Mouse (Mus musculus): Measurements from ENCODE around the gene Zfp276.
"Not testable (repeated sequence)": the region's sequence is repeated elsewhere in the genome, so short reads cannot be mapped to it uniquely, and the experiment has no call there.

Gene Zfp276

DNA sequence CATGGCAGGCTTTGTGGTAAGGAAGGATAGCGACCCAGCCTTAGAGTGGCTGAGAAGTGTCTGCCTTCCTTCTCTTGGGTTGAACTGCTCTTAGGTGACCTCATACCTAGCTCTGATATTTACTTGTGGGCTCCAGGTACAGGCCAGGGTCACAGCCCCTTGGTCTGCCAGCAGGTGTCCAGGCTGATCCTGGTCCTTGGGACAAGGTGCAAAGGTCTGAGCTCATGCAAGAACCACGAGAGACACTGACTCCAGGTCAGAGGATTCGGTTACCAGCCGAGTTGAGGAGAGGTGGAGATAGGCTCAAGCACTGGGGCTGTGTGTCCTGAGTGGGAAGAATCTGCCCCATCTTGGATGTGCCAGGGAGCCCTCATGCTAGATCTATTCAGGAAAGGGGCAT, 9.6 kb upstream of the Zfp276 start:
- DNase-seq (ENCODE audit: inconsistent ontology term), result no peak

GRCm38 (mm10) chr8:123245543-123245942, 8.5 kb upstream of the Zfp276 start:
- no peak for DNase-seq (ENCODE audit: inconsistent ontology term)

GRCm38 (mm10) chr8:123247748-123248147, 6.2 kb upstream of the Zfp276 start:
- no peak for DNase-seq (ENCODE audit: inconsistent ontology term)

DNA sequence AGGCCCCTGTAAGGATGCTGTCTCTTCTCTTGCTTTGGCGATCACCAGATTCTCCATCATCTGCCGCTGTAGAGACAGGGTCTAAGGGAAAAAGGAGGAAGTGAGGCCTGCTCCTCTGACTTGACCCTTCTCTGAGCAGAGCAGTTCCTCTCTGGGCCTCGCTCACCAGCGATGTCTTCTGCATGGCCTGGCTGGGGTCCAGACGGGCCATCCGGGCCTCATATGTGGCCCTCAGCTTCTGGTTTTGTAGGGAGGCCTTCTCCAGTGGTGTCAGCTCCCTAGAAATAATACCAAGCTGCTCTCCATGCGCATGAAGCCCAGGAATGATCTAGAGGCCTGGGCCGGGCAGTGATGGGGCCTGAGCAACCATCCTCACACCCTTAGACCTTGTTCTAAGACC, 5.4 kb upstream of the Zfp276 start:
- no peak for DNase-seq (ENCODE audit: inconsistent ontology term)

DNA sequence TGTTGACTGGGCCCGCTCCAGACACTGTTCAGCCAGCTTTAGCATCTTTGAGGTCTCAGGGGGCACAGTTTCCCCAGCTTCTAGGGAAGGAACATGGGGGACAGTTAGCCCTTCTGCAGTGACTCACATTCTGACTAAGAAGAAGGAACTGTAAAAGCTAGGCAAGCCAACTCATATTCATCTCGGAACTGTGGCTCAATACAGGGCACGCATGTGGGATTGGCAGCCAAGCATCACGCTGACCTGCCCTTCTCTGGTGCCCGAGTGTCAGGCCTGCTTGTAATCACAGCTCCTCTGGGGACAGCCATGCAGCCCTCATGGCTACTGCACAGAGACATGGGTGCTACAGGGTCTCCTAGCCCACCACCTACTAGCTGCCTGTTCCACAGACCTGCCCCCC, 3.1 kb upstream of the Zfp276 start:
- no peak for DNase-seq (ENCODE audit: inconsistent ontology term)

- DNase-seq (ENCODE audit: inconsistent ontology term), result no peak
Observed at GRCm38 (mm10) chr8:123252925-123253324, 1.1 kb upstream of the Zfp276 start.

DNA sequence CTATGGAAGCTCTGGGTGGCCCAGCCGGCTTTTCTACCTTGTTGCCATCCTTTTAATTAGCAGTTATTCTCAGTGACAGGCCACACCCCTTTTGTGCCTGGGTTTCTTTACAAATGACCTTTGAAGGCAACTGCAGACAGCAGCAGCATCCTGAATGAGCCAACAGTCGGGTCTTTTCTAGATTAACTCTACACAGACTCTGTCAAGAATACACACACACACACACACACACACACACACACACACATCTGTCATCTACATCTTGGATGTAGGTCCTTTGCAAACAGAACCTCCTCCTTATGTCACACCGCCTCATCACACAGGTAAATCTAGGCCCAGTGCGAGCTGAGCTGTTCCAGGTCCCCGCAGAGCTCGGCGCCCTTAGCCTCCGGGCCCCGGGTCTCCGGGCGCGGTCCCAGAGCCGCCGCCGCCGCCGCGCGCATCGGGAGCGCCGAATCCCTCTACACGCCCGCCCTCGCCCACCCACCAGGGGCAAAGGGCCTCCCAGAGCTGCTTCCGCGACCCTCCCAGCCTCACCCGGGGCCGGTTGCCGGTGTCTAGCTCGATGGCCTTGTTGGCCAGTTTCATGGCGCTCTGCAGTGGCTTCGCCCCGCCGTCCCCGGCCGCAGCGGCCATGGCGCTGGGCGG, 420 bp upstream of the Zfp276 start:
- no peak for DNase-seq (ENCODE audit: inconsistent ontology term)

DNA sequence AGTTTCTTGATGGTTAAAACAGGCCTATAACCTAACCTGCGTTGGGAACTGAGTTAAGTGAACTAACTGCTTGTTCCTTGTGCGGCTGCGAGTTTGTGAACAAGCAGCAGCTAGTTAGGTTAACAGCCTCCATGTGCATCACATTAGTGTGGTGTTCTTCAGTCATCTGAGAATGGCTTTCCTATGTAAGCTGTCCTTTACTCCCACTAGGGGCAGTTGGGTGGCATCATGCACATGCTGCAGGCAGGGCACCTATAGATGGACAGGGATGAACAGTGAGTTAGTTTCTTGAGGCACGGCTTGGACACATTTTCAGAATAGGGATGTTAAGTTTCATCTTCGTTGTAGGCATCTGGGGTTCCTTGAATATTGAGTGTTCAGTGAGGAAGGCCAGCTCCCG, 1.2 kb downstream of the Zfp276 start:
- no peak for DNase-seq (ENCODE audit: inconsistent ontology term)

DNA sequence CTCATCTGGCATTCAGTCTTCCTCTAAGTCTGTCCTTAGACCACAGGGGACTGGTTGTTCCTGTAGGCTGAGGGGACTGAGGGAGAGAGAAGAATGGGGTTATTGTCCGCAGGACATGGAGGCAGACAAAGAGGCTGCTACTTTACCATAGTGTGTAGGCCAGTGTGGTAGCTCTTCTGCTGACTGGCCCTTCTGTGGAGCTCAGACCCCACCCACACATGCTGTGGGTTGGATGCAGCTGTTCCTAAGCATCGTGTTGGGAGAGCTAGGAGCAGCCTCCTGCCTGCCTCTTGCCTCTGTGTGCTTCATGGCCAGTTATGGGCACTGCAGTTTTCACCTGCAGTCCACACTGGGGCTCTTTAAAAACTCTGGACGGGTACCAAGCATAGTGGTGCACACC, 3.1 kb downstream of the Zfp276 start:
- peak; percentile 18 for DNase-seq (ENCODE audit: inconsistent ontology term)

GRCm38 (mm10) chr8:123257593-123257992, 3.6 kb downstream of the Zfp276 start:
- not testable (repeated sequence) for DNase-seq (ENCODE audit: inconsistent ontology term)

GRCm38 (mm10) chr8:123267926-123268656, 14.1 kb downstream of the Zfp276 start:
- no peak for DNase-seq (ENCODE audit: inconsistent ontology term)

GRCm38 (mm10) chr8:123271147-123271546, 17.2 kb downstream of the Zfp276 start:
- no peak for DNase-seq (ENCODE audit: inconsistent ontology term)

DNA sequence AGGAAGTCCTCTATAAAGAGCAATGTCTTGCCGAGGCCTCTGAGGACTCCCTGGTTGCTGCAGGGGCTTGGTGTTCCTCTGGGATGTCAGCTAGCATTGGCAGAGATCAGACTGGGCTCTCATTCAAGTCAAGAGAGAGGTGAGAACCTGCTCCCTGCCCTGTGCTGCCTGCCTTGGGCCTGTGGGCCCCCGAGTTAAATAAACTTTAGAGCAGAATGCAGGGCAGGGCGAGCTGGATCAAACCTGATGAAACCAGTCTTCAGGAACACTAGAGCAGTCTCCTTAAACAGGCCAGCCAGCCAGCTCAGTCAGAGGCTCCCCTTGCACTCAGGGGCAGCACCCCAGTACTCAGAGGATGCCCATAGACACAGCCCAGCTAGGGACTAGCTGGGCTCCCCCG, 17.9 kb downstream of the Zfp276 start:
- DNase-seq (ENCODE audit: inconsistent ontology term), result no peak

DNA sequence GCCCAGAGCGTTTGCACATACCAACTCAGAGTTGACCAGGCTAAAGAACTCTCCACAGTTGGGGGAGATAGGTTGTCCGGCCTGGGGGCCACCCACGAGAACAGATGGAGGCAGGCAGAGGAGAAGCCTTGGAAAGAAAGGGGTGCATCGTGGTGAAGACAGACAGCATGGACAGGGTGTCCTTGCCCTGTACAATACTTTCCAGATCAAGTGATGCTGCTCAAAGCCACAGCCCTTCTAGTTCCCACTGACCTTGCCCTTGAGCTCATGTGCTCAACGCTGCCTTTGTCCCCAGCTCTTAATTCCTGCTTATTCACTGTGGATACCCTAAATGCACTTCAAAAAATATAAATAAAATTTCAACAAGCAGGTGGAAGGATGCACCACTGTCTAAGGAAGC, 20.5 kb downstream of the Zfp276 start:
- no peak for DNase-seq (ENCODE audit: inconsistent ontology term)

DNA sequence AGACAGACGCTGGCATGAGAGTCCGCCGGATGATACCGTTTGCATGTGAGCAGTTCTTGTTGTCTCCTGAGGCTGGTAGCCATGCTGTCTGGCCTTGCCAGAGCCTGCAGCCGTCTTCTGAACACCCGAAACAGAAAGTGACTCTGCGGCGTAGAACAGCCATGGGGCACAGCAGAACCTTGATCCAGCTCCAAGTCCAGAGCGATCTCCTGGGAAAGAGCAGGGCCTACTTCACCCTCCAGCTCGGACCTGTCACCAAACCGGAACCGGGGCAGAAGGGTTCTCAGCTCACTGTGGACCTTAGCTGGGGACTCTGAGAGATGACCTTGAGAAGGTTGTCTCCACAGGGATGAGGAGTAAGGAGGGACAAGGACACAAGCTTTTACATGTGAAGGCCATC, 21.1 kb downstream of the Zfp276 start:
- DNase-seq (ENCODE audit: inconsistent ontology term), result no peak

DNA sequence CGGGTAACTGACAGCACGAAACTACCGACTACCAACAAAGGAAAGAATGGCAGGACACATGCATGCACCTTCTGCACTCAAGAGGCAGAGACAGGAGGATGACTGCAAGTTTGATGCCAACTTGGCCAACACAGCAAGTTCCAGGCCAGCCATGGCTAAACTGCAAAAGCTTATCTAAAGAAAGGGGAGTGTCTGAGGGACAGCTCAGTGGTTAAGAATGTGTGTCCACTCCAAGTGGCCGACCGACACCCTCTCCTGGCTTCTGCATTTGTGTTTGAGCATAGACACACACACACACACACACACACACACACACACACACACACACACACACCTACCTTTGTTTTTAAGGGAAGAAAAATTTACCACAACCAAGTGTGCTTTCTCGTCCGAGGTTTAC, 24.4 kb downstream of the Zfp276 start:
- peak; percentile 26 for DNase-seq (ENCODE audit: inconsistent ontology term)

DNA sequence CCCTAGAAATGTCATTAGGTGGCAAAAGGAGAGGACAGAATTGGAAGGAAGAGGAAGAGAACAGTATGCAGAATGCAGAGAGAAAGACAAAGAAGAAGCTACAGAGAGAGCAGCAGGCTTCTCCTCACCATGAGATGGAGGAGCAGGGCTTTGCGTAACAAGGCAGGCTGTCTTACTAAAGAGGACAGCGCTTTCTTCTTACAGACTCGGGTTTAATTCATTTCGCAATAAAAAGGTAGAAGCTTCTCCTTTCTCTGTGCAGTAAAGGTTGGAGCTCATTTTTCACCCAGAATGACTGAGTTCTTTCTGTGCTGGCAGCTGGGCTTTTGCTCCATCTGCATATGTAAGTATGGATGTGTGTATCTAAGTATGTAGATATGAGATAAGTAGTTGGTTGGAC, 25.8 kb downstream of the Zfp276 start:
- DNase-seq (ENCODE audit: inconsistent ontology term), result no peak

GRCm38 (mm10) chr8:123280302-123281094, 26.5 kb downstream of the Zfp276 start:
- no peak for DNase-seq (ENCODE audit: inconsistent ontology term)

DNA sequence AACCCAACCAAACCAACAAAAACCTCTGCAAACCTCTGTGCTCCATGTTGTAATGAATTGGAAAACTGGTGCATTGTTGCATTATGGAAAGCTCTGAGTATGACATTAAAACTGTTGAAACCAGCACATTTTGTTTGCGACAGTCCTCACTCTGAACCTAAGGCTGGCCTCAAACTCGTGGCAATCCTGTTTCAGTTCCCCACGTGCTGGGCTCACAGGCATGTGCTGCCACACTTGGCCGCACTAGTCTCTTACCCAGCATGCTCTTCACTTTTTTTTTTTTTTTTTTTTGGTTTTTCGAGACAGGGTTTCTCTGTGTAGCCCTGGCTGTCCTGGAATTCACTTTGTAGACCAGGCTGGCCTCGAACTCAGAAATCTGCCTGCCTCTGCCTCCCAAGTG, 29.0 kb downstream of the Zfp276 start:
- DNase-seq (ENCODE audit: inconsistent ontology term), result not testable (repeated sequence)

- no peak for DNase-seq (ENCODE audit: inconsistent ontology term)
Observed at GRCm38 (mm10) chr8:123283991-123284390, 30.0 kb downstream of the Zfp276 start.

GRCm38 (mm10) chr8:123284493-123284892, 30.5 kb downstream of the Zfp276 start:
- peak; percentile 67 for DNase-seq (ENCODE audit: inconsistent ontology term)

GRCm38 (mm10) chr8:123287362-123287761, 33.4 kb downstream of the Zfp276 start:
- no peak for DNase-seq (ENCODE audit: inconsistent ontology term)

GRCm38 (mm10) chr8:123290166-123290565, 36.2 kb downstream of the Zfp276 start:
- DNase-seq (ENCODE audit: inconsistent ontology term), result no peak
